Mouse (Mus musculus) gastrocnemius, postnatal 4 days (tissue): Measurements from ENCODE around the gene Sec23b. TPM values are rescaled to one million over a fixed set of nuclear protein-coding genes. Genes with fewer than 3 reads are reported as not detected.

ENCODE experiments used
- DNase-seq, 2 experiments: peaks; one replicate each; pipeline ENCODE4 v3.0.0; 2021 to 2022; ENCODE audit warnings: low spot score in 2 of 2, mixed read lengths in 2 of 2
- microRNA-seq: library from miRNA; unstranded; fragments of <30 nt; microRNA quantifications from one replicate; pipeline ENCODE4 v1.2.0, GENCODE M21; 2021
- total RNA-seq, 2 experiments: library from RNA; stranded (reverse); gene quantifications; 2 replicates each; pipeline ENCODE4 v1.2.3; 2021

Gene Sec23b
- total RNA-seq, 2 experiments from 2014 or later = 24.3 to 31.2 TPM

DNA sequence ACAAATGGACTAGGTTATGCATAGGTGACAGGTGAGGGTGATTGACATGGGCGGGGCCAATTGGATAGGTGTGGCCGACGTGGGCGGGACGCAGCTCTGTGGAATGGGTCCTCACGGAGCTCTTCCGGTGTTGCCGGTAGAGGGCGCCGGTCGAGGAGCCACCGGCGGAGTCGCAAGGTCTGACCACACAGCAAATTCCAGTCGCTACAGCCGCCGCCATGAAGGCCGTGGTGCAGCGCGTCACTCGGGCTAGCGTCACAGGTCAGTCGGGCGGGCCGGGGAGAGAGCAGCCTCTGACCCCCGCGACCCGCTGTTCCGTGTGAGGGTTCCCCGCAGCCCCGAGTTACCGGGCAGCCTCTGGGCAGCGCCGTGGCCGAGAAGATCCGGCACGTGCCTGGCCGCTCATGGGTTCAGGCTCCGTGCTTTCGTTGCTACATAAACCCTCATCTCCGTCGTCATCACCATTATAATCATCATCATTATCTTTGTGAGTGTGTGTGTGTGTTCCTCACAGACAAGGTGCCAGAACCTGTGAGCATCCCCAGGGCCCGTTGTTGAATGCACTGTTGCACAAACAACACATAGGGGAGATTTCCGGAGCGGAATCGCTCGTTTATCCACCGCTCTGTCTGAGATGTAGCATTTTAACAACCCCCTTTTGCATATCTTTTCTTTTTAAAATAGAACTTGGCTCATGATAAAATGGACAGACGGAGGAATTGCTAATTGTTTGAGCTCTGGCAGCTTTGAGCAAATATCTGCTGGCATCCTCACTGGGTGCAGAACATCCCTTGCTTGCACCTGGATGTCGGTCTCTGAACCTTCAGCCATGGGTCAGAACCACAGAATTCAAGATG, 44.0 kb downstream of the Sec23b start, which contains the start of gene Dtd1:
Gene Dtd1 (plus strand): TSS at position 67 of the 857 bp plus-strand sequence.
- DNase-seq = peak; percentile 59 to 84

DNA sequence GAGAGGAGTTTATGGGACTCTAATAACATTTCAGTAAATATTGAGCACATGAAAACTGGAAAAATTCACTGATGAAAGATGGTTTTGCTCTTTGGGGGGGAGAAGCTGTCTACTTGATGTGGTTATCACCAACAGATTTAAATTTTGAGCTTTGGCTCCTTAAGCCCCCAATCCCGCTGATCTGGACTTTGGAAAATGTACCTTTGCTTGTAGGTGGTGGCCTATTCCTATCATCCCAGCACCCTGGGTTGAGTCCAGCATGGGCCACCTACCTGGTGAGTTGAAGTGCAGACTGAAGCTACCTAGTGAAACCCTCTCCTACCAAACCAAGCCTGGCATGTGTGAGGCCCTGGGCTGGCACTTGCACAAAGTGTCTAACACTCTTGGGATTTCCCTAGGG, 45.5 kb downstream of the Sec23b start:
- no peak for DNase-seq

DNA sequence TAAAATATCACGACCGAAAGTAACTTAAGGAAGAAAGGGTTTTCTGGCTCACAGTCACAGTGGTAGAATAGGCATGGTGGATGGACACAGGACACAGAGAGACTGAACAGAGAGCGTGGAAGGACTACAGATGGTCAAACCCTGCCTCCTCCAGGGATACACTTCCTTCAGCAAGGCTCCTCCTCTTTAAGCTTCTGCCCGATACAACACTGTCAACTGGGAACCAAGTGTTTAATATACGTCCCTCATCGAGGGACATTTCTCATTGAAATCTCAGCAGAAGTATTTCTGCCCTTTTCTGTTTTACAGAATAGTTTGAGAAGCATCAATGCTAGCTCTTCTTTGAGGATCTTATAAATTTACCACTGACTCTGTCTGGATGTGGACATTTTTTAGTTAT, 57.9 kb downstream of the Sec23b start:
- DNase-seq = no peak

DNA sequence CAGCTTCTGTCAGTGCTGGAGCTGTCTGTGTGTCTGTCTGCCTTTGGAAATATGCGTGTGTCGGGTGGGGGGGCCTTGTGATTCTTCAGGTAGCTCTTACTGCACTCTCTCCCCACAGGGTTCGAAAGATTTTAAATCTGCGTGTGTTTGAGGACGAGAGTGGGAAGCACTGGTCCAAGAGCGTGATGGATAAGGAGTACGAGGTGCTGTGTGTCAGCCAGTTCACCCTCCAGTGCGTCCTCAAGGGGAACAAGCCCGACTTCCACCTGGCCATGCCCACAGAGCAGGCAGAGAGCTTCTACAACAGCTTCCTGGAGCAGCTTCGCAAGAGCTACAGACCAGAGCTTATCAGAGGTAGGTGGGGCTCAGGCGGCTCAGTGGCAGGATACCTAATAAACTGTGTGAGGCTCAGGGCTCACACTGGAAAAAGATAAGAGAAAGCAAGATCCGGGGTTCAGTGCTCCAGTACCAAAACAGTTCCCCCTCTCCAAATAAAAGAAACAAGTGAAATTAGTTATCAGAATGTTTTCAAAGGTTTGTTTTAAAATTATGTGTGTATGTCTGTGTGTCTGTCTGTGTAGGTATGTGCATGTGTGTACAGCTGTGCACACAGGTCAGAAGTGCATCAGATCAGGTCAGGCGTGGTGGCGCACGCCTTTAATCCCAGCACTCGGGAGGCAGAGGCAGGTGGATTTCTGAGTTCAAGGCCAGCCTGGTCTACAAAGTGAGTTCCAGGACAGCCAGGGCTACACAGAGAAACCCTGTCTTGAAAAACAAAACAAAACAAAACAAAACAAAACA, 61.2 kb downstream of the Sec23b start:
- DNase-seq = no peak

GRCm38 (mm10) chr2:144621491-144621890, 65.5 kb downstream of the Sec23b start:
- no peak for DNase-seq

GRCm38 (mm10) chr2:144633551-144633950, 77.5 kb downstream of the Sec23b start:
- no peak for DNase-seq

DNA sequence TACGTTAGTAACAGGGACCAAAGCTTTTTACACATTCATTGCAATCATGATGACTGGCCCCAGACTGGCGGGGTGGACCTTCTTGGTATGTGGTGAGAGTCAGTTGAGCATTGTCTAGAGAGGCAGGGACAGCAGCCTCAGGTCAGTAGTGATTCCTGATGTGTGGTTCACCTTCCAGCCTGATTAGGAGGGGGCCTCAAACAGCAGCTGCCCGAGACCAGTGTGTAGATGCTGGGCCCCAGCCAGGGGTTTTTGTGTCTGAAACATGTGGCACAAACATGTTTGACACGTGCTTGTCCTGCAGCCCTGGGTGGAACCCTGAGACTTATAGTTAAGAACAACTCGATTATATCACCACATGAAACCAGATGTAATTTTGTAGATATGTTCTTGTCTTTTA, 78.2 kb downstream of the Sec23b start:
- no peak for DNase-seq

- DNase-seq = no peak
Measured at GRCm38 (mm10) chr2:144634729-144635128, 78.7 kb downstream of the Sec23b start.

DNA sequence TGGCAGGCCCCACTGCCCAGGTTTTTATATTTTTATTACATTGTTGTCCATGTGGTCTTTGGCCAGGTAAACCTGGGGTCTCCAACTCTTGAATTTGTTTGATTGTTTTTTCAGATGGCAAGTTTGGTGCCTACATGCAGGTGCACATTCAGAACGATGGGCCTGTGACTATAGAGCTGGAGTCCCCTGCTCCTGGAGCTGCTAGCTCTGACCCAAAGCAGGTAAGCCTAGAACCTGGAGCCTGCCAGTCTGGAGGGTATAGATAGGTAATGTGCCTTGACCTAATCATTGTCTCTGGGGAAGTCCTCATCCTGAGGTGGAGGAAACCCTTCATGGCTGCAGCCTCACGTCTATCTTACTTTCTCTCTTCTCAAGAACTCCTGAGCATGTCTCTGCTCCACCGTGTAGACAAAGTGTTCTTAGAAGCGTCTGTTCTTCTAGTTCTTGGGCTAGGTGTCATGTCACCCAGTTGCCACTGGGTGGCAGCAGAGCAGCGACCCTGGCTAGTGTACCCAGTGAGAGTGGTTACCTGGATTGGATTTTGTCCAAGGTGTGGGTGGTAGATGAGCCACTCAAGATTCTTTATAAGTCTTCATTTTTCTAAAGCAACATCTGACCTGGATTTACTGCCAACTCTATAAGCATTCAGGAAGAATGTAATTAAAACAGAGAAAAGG, 79.8 kb downstream of the Sec23b start:
- DNase-seq = peak in 1 of 2 experiments; percentile 43

- DNase-seq = no peak
Measured at GRCm38 (mm10) chr2:144637204-144637603, 81.2 kb downstream of the Sec23b start.

- DNase-seq = no peak
Measured at GRCm38 (mm10) chr2:144637671-144638395, 81.8 kb downstream of the Sec23b start.

GRCm38 (mm10) chr2:144638719-144639118, 82.7 kb downstream of the Sec23b start:
- no peak for DNase-seq

- no peak for DNase-seq
Measured at GRCm38 (mm10) chr2:144640101-144640500, 84.1 kb downstream of the Sec23b start.

Small RNAs within 50 kb of the gene (microRNA-seq; reads per million reads assigned to microRNA genes)
- gene Gm24823 = not detected

Other genes starting within 250 kb of the Sec23b start
- gene Ovol2, start 224.1 kb upstream of the Sec23b start, total RNA-seq = not detected
- 10 to 100 TPM; 33.1 to 37.6 TPM for gene Kat14, start 187.2 kb upstream of the Sec23b start, total RNA-seq
- 10 to 100 TPM in 1 of 2 experiments, 1 to 10 TPM in 1; 8.0 to 11.7 TPM for gene Pet117, start 187.2 kb upstream of the Sec23b start, total RNA-seq
- 1 to 10 TPM in 1 of 2 experiments, under 1 TPM in 1; 0.70 to 2.1 TPM for gene Dzank1, start 28.8 kb upstream of the Sec23b start, total RNA-seq
- gene Polr3f, start 28.5 kb upstream of the Sec23b start, total RNA-seq = 10 to 100 TPM; 18.2 to 20.8 TPM
- 10 to 100 TPM; 14.2 to 15.0 TPM for gene Rbbp9, start 5.4 kb upstream of the Sec23b start, total RNA-seq
- gene Smim26, start 37.8 kb downstream of the Sec23b start, total RNA-seq = 10 to 100 TPM; 32.0 to 36.5 TPM
- 10 to 100 TPM; 11.9 to 12.9 TPM for gene Dtd1, start 43.7 kb downstream of the Sec23b start, total RNA-seq